Mouse (Mus musculus): ENCODE results near the gene Meltf. TPM values are rescaled to one million over a fixed set of nuclear protein-coding genes. Genes with fewer than 3 reads are reported as not detected.

Gene Meltf
- total RNA-seq, 4 experiments from 2014 or later: not detected

DNA sequence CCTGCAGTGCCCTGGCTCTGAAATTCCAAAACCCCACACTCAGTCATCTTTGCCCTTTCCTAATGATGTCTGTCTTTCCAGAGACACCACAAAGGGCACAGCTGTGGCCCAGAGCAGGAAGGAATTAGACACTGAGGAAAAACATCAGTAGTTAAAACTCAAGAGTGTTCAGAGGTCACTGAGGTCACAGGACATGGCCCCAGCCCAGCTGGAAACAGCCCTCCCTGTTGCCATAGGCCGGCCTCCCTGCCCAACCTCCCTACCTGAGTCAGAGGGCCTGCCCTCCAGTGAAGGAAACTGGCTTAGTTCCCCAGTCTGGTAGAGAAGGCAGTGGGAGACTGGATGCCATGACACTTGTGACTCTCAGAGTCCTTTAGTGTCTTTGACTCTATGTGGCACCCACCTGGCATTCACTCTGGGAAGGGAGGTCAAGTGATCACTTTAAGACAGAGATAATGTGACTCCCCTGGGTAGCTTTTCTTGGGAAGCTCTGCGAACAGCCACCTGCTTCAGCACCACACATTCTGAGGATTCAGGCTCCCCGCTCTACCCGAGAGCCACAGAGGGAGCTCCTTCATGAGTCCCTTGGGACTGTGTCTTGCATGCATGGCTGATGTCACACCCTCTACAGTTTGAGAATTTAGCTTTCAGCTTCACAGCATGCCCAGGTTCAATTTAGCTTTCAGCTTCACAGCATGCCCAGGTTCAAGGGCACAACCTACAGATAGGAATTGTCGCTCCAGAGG lies 15.0 kb downstream of the Meltf start:
- no peak for DNase-seq (ENCODE audit: low spot score)

DNA sequence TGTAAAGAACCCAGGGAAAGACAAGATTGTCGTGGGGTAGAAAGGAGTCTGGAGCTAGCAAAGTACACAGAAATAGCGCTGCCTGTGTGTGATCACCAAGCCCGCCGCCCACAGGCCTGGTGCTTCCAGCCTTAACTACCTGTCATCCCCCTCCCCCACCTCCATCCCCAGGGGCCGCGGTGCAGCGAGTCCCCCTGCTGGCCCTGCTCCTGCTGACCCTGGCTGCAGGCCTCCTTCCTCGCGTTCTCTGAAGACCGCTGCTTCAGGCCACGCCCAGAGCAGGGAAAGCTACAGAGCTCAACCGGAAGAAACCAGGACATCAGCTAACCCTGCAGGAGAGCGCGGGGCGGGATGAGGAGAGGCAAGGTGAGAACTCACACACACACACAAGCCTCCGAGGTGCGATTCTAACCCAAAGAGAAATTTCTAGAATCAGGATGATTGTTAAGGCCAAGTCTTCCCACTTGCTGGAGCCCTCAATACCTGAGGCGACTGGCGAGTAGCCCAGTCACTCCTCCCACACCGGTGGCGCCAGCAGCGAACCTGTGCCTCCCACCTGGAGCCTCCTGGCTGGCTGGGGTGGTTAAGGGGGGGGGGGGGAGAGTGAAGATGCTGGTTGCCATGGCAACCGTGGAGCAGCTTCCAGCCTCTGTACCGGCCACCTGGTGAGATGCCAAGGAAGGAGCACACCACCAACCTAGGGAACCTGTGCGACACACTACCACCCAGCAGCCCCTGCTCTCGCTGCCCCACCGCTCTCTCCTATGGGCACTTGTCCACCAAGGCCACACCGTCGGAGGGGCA lies 18.6 kb downstream of the Meltf start:
- DNase-seq (ENCODE audit: low spot score): no peak

DNA sequence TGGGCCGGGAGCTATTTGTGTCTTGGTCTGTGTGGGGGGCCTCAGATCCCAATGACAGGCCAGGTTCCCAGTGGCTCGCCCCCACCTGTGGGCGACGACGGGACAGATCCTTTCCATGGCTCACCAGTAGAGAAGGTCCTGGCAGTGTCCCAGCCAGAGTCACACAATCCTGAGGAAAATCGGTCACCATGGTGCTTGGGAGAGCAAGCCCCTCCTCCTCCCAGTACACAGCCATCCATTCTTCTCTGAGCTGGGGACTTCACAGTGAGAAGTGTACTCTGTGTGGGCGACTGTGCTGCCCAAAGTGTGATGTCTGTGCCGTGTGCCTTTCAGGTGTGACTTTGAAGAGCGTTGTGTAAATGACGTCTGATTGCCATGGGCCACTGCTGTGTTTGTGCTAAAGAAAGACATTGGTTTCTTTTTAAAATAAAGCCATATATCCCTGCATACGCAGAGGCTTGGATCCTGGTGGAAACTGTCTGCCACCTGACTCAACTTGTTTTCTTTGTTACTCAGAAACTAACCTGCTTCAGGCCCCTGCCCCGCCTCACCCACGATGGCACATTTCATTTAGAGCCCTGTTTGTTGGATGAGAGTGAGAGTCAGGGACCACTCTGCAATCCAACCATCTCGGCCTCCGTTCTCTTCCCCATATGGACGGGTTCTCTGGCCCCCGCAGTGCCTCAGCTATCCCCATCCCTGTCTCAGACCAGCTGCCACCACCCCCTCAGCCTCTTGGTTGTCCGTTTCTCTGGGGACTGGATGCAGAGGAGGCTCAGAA lies 20.1 kb downstream of the Meltf start:
- DNase-seq (ENCODE audit: low spot score): no peak

DNA sequence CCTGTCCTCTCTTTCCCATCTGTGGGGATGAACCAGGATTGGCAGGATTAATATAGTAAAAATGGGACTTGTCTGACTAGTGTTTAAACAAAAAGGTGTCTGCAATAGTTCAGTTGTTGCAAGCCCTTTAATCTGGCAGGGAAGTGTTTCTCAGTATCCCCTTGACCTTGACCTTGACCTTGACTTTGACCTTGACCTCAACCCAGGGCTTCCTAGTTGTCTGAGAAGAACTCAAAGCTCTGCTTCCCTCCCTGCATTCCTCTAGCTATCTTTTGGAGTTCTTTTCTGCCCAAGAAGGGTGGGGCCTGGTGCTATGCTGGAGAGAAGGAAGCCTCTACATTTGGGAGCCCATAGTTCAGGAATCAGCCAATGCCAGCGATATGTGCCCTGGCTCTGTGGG lies 23.3 kb downstream of the Meltf start:
- no peak for DNase-seq (ENCODE audit: low spot score)

DNA sequence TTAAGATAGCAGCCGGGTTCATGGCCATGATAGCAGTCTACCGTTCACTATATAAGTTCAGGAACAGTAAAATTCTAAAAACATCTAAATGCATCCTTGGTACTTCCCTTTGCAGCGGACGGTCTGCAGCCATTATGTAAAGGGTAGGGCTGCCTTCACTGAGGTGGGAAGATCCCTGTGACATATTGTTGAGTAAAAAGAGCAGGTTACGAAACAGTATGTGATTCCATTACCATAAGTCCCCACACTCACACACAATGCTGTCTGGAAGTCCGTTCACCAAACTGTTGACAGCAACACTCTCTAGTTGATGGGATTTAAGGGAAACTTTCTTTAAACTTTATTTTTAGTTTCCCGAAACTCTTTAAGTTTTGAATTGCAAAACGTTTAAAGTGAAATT lies 24.6 kb downstream of the Meltf start:
- no peak for DNase-seq (ENCODE audit: low spot score)

DNA sequence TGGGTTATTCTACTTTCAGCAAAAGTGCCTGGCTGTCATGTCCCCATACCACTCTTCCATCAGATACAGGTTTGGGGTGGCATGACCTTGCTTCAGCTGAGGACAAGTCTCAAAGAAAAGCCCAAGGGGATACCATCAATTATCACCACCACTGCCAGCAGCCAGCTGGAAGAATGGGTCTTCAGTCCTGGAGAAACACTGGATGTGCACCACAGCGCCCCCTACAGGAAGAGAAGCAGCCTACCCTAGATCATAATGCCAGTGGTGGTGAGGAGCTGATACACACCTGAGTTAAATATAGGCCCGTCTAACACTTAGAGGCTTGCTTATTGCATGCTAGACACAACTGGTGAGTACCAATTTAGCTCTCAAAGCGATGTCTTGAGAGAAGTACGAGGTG lies 26.7 kb downstream of the Meltf start:
- no peak for DNase-seq (ENCODE audit: low spot score)

DNA sequence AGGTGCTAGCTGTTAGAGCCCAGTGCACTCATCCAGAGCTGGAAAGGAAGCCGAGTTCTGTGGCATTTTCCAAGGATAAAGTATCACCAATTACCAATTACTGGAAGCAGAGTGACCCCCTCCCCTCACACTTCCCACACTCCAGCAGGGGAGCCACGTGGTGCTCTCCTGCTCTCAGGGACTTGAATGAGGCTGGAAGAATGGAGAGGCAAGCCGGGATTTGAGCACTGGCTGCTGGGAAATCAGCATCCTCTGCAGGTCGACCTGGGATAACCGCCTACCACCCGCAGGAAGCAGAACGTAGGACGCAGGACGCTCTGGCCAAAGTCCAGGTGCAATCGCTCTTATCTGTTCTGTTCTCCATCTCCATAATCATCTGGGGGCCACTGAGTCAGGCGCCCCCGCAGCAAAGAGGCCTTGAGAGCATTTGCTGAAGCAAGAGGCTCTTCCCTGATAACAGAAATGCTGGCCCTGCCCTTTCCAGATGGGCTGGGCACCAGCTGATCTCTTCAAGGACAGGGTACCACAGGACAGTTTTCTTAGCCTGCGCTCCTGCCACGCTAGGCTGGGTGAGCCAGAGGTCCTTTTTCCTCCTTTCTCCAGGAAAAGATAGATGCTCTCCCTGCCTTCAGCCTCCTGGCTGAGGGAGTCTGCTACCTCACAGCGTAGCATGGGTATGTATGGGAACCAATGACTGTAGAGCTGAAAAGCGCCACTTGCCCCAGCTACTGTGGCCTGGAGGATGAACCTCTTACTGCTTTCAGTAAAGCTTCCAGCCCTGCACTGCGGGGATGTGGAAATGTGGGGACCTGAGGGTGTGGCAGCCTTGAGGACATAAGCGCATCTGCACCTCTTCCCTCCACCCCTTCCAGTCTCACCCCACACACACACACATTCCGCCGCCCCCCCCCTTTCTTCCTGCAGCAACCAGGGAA lies 27.5 kb downstream of the Meltf start:
- no peak for DNase-seq (ENCODE audit: low spot score)

DNA sequence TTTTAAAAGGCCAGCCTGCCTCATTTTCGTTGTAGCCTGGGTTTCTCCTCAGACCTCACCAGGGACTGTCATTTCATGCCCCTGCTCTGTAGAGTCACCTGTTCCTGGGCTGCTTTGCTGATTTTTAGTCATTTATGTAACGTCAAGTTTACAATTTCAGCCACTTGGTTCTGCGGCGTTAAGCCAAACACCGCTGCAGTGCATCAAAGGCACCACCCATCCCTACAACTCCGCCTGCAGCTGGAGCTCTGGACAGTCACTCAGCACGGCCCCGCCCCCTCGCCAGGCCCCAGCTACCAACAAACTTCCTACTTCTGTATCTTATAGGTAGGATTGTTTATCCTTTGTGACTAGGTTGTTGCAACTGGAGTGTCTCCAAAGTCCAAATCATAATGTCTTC lies 28.3 kb downstream of the Meltf start:
- no peak for DNase-seq (ENCODE audit: low spot score)

DNA sequence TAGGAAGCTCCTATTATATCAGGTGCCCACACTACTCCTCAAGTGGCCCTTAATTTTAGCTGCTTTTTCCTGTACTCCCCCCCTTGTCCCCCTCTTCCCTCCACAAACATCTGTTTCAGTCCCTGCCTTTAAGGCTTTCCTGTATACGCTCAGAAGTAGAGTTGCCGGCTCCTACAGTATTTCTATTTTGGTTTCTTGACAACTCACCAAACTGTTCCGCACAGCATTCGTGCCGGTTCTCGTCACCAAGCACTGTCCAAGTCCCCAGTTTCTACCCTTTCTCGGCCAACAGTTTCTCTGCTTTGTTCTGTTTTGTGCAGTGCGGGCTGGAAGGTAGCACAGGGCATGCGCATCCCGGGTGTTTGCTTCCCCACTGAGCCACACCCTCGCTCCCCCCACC lies 30.3 kb downstream of the Meltf start:
- DNase-seq (ENCODE audit: low spot score): no peak

DNA sequence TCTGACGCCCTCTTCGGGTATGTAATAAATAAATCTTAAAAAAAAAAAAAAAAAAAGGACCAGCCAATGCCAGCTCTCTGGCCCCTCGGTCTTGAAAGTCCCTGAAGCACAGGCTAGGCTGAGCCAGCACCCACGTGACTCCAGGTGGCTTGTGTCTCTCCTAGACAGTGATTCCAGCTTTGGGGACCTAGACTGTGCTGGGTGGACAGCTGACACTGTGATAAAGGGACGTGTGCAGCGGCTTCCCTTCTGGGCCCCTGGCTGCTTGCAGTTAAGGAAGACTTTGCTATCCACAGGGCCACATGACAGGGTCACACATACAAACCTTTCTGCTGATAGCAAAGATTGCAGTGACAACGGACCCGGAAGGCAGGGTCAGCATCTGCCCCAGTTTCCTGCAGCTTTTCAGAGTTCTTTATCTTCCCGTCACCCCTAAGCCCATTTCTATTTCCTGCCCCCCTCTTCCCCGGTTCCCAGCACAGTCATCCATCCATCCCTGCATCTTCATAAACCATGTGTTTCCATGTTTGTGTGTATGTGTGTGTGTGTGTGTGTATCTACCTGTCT lies 31.8 kb downstream of the Meltf start:
- DNase-seq (ENCODE audit: low spot score): no peak

DNA sequence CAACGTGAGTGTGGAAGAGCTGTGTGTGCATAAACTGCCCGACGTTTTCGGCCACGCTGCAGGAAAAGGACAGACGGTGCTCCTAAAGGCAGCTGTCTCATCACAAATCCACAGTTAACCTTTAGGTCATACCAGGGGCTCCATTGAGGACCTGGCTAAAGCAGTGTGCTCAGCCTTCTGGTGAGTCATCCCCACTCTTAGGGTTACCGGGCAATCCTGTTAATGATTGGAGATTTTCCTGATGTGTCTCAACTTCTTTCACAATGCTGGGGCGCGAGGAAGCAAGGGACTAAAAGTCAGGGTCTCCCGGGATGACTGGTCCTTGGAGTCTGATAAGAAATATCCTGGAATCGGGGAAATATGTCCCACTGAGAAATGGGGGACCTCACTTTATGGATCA lies 39.2 kb downstream of the Meltf start:
- DNase-seq (ENCODE audit: low spot score): no peak

DNA sequence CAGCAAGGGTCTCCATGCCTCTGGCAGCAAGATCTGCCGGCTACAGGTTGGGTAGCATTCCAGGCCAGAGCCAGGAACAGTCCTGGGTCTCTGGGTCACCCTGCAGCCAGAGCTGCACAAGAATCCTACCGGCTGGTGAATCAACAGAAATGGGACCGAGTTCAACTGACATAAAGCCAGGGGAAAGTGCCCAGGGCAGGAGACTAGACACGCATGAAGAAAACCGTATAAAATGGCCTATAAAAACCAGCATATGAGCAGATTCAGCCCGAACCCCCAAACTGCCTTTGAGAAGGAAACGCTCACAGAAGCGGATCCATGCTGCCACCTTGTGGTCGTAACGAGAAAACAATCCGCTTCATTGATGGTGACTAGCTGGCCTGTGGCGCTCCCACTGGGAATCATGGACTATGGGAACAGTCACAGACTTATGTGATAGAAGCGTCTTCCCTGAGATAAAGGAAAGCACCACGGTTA lies 39.7 kb downstream of the Meltf start:
- DNase-seq (ENCODE audit: low spot score): peak; percentile 67

DNA sequence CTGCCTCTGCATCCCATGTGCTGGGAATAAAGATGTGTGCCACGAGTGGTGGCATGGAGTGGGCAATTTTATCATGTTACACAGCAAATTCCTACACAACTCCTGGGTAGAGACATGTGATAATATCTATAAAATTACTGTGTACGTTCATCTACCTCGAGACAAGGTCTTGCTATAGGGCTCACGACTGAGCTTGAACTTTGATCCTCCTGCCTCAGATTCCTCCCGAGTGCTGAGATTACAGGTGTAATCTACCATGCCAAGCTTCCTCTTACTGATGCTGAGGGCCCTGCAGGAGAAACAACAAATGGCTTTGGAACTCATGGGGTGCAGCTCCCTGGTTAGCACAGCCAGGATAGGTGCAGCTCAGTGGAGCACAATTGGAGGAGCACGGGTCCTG lies 45.8 kb downstream of the Meltf start:
- no peak for DNase-seq (ENCODE audit: low spot score)

DNA sequence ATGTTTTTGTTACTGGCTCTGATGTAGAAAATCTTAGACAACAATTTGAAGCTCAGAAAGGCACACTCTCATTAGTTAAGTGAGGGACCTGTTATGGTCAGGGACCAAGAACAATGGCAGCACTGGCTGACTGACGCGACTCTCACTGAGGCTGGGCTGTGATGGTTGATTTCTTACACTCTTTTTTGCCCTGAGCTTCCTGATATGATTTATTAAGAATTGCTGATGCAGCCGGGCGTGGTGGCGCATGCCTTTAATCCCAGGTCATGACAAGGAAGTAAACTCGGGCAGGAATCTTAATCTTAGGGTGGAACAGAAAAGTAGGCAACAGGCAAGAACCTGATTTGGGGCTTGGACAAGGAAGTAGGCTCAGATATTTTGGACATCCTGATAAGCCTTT lies 47.5 kb downstream of the Meltf start:
- no peak for DNase-seq (ENCODE audit: low spot score)

DNA sequence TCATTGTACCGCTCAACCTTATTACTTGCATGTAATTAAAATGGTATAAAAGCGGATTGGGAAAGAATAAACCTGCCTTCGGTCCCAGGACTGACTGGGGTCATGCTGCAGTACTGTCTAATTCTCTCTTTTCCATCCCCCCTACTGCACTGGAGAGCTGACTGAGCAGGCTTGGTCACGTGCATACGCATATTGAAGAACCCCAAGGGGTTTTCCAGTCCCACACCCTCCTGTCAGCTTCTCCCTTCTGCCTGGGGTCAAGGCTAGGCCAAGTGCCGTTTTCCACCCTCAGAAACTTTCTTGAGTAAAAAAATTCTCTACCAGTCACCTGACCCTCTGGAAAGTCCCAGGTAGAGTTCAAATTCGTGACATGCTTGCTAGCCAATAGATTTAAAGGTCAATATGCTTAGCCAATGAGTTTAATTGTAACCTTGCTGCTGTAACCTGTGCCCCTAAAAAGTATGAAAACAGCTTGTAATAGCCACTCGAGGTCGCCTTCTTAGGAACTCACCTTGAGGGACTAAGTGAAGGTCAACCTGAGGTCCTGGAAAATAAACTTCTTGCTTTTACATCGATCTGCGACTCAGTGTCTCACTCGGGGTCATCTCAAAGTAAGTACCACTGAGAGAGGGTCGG lies 48.1 kb downstream of the Meltf start:
- no peak for DNase-seq (ENCODE audit: low spot score)

DNA sequence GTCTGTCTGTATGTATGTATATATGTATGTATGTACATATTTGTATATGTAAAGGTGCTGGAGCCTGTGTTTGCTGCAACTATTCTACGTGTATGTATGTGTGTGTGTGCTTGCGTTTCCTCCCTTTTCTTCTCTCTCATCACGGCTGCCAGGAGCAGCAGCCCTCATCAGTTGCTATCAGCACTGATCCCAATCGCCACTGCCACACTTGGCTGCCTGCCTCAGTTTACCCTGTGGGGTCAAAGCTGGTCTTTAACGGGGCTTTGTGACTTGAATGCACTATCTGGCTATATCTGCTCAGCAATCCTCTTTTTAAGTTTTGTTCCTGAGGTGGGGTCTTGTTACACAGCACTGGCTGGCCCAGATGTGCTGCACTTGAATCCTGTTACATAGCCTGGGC lies 48.8 kb downstream of the Meltf start:
- DNase-seq (ENCODE audit: low spot score): no peak

DNA sequence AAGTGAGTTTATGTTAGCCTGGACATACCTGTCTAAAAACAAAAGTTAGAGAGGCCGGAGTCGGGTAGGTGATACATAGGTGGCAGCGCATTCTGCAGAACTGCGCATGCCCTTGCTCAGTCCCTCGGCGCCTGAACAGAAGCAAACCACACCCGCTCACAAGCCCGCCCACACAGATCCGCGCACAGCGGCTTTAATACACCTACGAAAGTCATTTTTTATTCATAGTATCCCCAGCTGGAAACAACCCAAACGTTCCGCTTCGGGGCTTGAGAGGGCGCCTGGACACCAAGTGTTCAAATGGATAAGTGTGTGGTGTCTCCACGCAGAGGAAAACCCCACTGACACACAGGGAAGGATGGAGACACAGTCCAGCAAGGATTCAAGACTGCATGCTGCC lies 52.7 kb downstream of the Meltf start:
- no peak for DNase-seq (ENCODE audit: low spot score)

DNA sequence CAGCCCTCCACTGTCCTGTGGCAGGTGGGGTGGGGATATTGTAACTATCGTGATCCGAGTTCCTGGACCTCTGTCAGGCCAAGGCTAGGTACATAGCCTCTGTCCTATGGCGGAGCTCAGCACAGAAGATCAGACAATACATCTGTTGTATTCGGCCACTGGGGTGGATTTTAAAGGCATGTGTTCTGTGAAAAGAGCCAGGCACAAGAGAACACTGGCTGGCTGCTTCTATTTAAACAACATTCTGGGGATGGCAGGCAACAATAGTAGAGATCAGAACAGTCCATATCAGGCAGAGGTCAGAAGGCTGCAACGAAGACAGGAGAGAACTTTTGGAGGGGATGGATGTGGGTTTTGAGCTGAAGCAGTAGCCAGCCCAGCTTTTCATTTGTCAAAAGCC lies 53.6 kb downstream of the Meltf start:
- no peak for DNase-seq (ENCODE audit: low spot score)

DNA sequence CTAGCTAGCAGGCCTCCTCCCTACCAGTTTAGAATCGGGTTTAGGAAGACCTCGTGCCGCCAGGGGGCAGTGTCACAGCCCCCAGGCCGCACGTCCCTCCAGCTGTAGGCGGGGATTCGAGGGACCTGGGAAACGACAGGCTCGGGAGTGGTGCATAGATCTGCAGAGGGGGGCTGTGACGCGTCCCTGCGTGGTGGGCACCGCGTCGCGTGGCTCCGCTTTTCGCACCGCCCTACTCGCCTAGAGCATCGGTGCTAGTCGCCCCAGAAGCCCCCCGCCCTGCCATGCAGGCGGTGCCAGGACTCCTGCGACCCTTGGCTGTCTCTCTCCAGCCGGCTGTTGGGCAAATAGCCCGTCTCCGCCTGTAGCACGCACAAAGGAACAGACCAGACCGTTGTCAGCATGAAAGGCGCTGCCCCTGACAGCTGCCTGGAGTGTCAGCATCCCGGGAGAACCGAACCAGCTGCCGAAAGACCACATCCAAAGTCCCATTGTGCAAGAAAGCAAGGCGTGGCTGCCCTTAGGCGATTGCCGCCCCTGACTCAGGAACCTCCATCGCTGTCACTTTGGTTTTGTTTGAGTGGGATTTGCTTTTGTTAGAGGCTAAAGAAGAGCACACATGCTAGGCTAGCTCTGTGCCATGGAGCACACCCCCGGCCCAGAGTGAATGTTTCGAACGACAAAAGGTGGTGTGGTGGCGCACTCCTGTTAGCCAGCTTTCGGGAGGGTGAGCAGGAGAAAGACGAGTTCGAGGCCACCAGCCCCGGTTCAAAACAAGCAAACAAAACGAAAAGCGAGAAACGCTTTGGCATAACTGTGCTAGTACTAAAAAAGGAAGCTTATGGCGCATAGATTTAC lies 54.5 kb downstream of the Meltf start:
- peak; percentile 87 for DNase-seq (ENCODE audit: low spot score)
